Mouse (Mus musculus): Measurements from ENCODE around the gene Tenm3. TPM values are rescaled to one million over a fixed set of nuclear protein-coding genes. Genes with fewer than 3 reads are reported as not detected.

The Tenm3 gene
- polyA plus RNA-seq, 1 experiment from 2014 or later, result 57.1 TPM

GRCm38 (mm10) chr8:48842516-48842990, 1.2 kb downstream of the Tenm3 start:
- H3K9me3 ChIP-seq, result no peaks in the 10 kb centered on the region
- peak overlapping the region; percentile 92 for H3K4me2 ChIP-seq (replicated peaks)
- peaks cover 44% of the 10 kb centered on the region for H3K4me1 ChIP-seq (replicated peaks)
- H3K4me3 ChIP-seq (replicated peaks), result peak overlapping the region; percentile 71
- ATAC-seq, result peak; percentile 4; the same call in 1 of the 2 replicates
- no peaks in the 10 kb centered on the region for H3K36me3 ChIP-seq
- H3K27me3 ChIP-seq, result peaks cover 44% of the 10 kb centered on the region
- H3K9ac ChIP-seq (replicated peaks), result peak overlapping the region; percentile 91
- peak overlapping the region; percentile 92 for H3K27ac ChIP-seq
- WGBS, result 1% methylated on average over 11 of the region's 11 CpGs

DNA sequence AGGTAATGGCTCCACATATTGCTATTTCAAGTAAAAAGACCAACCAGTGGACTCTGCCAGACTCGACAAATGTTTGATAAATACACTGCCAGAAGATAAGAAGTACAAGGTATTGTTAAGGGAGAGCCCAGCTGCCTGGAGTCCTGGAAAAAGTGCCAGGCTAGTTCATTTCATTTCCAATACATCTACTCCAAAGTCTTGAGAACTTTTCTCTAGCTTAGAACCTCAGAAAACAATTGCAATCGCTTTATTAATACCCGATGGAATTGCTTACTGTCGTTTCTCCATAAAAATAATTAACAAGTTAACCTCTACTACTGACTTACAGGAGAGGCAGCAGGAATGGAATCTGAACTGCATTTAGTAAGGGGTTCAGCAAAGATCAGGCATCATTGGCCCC, 1.7 kb downstream of the Tenm3 start:
- Histone ChIP-seq H3K36me3 (no peaks in the 10 kb centered on the region), H3K27ac (peak overlapping the region; percentile 92), H3K9ac (replicated peaks) (peak overlapping the region; percentile 91), H3K4me1 (replicated peaks) (peaks cover 41% of the 10 kb centered on the region), H3K4me2 (replicated peaks) (peak overlapping the region; percentile 92), H3K27me3 (peaks cover 39% of the 10 kb centered on the region), H3K4me3 (replicated peaks) (peak overlapping the region; percentile 71), H3K9me3 (no peaks in the 10 kb centered on the region)
- no peak for ATAC-seq
- WGBS, result 3% methylated on average over 4 of the region's 4 CpGs

- Histone ChIP-seq H3K4me3 (replicated peaks) (no peak overlapping the region), H3K4me2 (replicated peaks) (no peak overlapping the region; the same call in 1 of the 2 replicates), H3K27me3 (peaks cover 12% of the 10 kb centered on the region; the same call in 1 of the 2 replicates), H3K27ac (no peak overlapping the region), H3K9me3 (no peaks in the 10 kb centered on the region), H3K9ac (replicated peaks) (no peak overlapping the region), H3K4me1 (replicated peaks) (peaks cover 11% of the 10 kb centered on the region; the same call in 1 of the 2 replicates), H3K36me3 (no peaks in the 10 kb centered on the region)
- ATAC-seq, result no peak
- WGBS, result 62% methylated on average over 2 of the region's 2 CpGs
Observed at GRCm38 (mm10) chr8:48835745-48836144, 8.0 kb downstream of the Tenm3 start.

- H3K9me3 ChIP-seq, result no peaks in the 10 kb centered on the region
- WGBS, result 66% methylated on average over 9 of the region's 9 CpGs
- no peak overlapping the region for H3K4me2 ChIP-seq (replicated peaks)
- no peak overlapping the region for H3K9ac ChIP-seq (replicated peaks)
- no peak for ATAC-seq
- H3K27ac ChIP-seq, result no peak overlapping the region
- H3K27me3 ChIP-seq, result no peaks in the 10 kb centered on the region
- no peak overlapping the region for H3K4me3 ChIP-seq (replicated peaks)
- H3K36me3 ChIP-seq, result no peaks in the 10 kb centered on the region
- 0 out of 2 replicates have a peak, but pooled peaks cover 5% of the 10 kb centered on the region for H3K4me1 ChIP-seq (replicated peaks)
Observed at GRCm38 (mm10) chr8:48827454-48827853, 16.3 kb downstream of the Tenm3 start.

- Histone ChIP-seq H3K27me3 (no peaks in the 10 kb centered on the region), H3K9me3 (no peaks in the 10 kb centered on the region), H3K27ac (no peak overlapping the region), H3K4me1 (replicated peaks) (0 out of 2 replicates have a peak, but pooled peaks cover 5% of the 10 kb centered on the region), H3K4me3 (replicated peaks) (no peak overlapping the region), H3K36me3 (no peaks in the 10 kb centered on the region), H3K9ac (replicated peaks) (no peak overlapping the region), H3K4me2 (replicated peaks) (no peak overlapping the region)
- ATAC-seq, result no peak
- 95% methylated on average over 7 of the region's 7 CpGs for WGBS
Observed at GRCm38 (mm10) chr8:48825666-48826065, 18.1 kb downstream of the Tenm3 start.

- WGBS, result 87% methylated on average over 4 of the region's 4 CpGs
- H3K4me3 ChIP-seq (replicated peaks), result no peak overlapping the region
- no peak for ATAC-seq
Observed at GRCm38 (mm10) chr8:48822291-48822690, 21.5 kb downstream of the Tenm3 start.

GRCm38 (mm10) chr8:48819962-48820361, 23.8 kb downstream of the Tenm3 start:
- Histone ChIP-seq H3K36me3 (no peaks in the 10 kb centered on the region), H3K4me2 (replicated peaks) (no peak overlapping the region), H3K9ac (replicated peaks) (no peak overlapping the region), H3K4me3 (replicated peaks) (no peak overlapping the region), H3K9me3 (no peaks in the 10 kb centered on the region), H3K27ac (no peak overlapping the region), H3K27me3 (no peaks in the 10 kb centered on the region), H3K4me1 (replicated peaks) (peaks cover 9% of the 10 kb centered on the region; the same call in 1 of the 2 replicates)
- 38% methylated on average over 6 of the region's 6 CpGs for WGBS
- no peak for ATAC-seq

More at GRCm38 (mm10) chr8:48822291-48822690, 21.5 kb downstream of the Tenm3 start:
- H3K4me2 ChIP-seq (replicated peaks), result no peak overlapping the region
- no peaks in the 10 kb centered on the region for H3K9me3 ChIP-seq
- H3K36me3 ChIP-seq, result no peaks in the 10 kb centered on the region
- H3K4me1 ChIP-seq (replicated peaks), result peaks cover 9% of the 10 kb centered on the region; the same call in 1 of the 2 replicates
- no peaks in the 10 kb centered on the region for H3K27me3 ChIP-seq
- H3K27ac ChIP-seq, result no peak overlapping the region
- H3K9ac ChIP-seq (replicated peaks), result no peak overlapping the region

GRCm38 (mm10) chr8:48819348-48819747, 24.4 kb downstream of the Tenm3 start:
- 66% methylated on average over 5 of the region's 5 CpGs for WGBS
- H3K4me1 ChIP-seq (replicated peaks), result peaks cover 9% of the 10 kb centered on the region; the same call in 1 of the 2 replicates
- no peaks in the 10 kb centered on the region for H3K9me3 ChIP-seq
- H3K4me2 ChIP-seq (replicated peaks), result no peak overlapping the region
- no peak overlapping the region for H3K9ac ChIP-seq (replicated peaks)
- H3K4me3 ChIP-seq (replicated peaks), result no peak overlapping the region
- no peak overlapping the region for H3K27ac ChIP-seq
- H3K27me3 ChIP-seq, result no peaks in the 10 kb centered on the region
- no peaks in the 10 kb centered on the region for H3K36me3 ChIP-seq
- no peak for ATAC-seq

- H3K4me1 ChIP-seq (replicated peaks), result peaks cover 9% of the 10 kb centered on the region; the same call in 1 of the 2 replicates
- no peak for ATAC-seq
- H3K9ac ChIP-seq (replicated peaks), result no peak overlapping the region
- no peak overlapping the region for H3K27ac ChIP-seq
- H3K4me3 ChIP-seq (replicated peaks), result no peak overlapping the region
- 61% methylated on average over 13 of the region's 13 CpGs for WGBS
- no peaks in the 10 kb centered on the region for H3K9me3 ChIP-seq
- no peaks in the 10 kb centered on the region for H3K27me3 ChIP-seq
- H3K4me2 ChIP-seq (replicated peaks), result no peak overlapping the region
- no peaks in the 10 kb centered on the region for H3K36me3 ChIP-seq
Observed at GRCm38 (mm10) chr8:48816941-48817340, 26.8 kb downstream of the Tenm3 start.

DNA sequence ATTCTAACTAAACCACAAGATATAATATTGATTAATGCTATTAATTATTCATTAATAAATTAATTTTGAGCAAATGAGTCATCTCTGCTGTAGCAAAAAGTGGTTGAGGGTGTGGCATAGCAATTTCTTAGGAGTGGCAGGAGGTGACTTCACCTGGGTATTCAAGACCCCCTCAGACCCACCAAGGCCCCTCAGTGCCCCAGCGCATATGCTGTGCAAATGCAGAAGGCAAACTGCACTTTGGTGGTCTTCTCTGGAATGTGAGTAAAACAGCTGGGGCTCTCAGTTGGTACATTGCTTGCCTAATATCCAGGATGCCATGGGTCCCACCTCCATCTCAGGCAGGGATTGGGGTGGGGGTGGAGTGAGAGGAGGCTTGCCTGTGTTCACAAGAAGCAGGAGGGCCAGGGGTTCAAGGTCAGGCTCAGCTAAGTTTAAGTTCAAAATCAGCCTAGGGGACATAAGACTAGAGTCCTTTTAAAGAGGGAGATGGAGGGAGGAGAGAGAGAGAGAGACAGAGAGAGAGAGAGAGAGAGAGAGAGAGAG, 31.5 kb downstream of the Tenm3 start:
- Histone ChIP-seq H3K27ac (no peak overlapping the region), H3K4me2 (replicated peaks) (no peak overlapping the region), H3K36me3 (no peaks in the 10 kb centered on the region), H3K9me3 (no peaks in the 10 kb centered on the region), H3K4me1 (replicated peaks) (peaks cover 13% of the 10 kb centered on the region), H3K9ac (replicated peaks) (no peak overlapping the region), H3K4me3 (replicated peaks) (no peak overlapping the region), H3K27me3 (no peaks in the 10 kb centered on the region)
- WGBS, result 93% methylated on average over 1 of the region's 1 CpGs
- peak; percentile 59 for ATAC-seq

DNA sequence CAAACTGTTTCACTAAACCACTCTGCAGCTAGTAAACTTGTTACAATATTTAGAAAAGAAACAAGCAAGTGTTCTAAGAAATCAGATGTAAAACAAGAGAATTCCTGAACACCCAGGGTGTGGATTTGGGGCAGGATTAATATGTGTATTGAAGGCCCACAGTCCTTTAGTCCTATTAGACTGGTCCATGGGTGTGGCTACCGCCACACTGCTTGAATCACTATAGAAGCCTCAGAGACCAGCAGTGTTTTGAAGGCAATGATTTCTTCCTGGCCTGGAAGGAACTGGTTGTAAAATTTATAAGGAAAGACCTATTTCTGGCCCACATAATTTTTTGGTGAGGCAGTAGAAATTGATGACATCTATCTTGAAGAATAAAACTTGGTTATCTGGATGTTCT, 33.1 kb downstream of the Tenm3 start:
- no peak for ATAC-seq
- Histone ChIP-seq H3K36me3 (no peaks in the 10 kb centered on the region), H3K4me2 (replicated peaks) (no peak overlapping the region), H3K9me3 (no peaks in the 10 kb centered on the region), H3K4me3 (replicated peaks) (no peak overlapping the region), H3K4me1 (replicated peaks) (peaks cover 13% of the 10 kb centered on the region), H3K9ac (replicated peaks) (no peak overlapping the region), H3K27me3 (no peaks in the 10 kb centered on the region), H3K27ac (no peak overlapping the region)
- 37% methylated on average over 1 of the region's 1 CpGs for WGBS

- Histone ChIP-seq H3K4me3 (replicated peaks) (no peak overlapping the region), H3K9me3 (no peaks in the 10 kb centered on the region), H3K4me2 (replicated peaks) (no peak overlapping the region), H3K9ac (replicated peaks) (no peak overlapping the region), H3K27ac (0 out of 2 replicates have a peak overlapping the region, but pooled peaks have one; percentile 47), H3K36me3 (no peaks in the 10 kb centered on the region), H3K27me3 (no peaks in the 10 kb centered on the region), H3K4me1 (replicated peaks) (peaks cover 13% of the 10 kb centered on the region)
- no peak for ATAC-seq
- 32% methylated on average over 3 of the region's 3 CpGs for WGBS
Observed at GRCm38 (mm10) chr8:48809104-48809503, 34.6 kb downstream of the Tenm3 start.

Measured in midbrain, embryonic 13.5 days (tissue).